Mouse (Mus musculus) neural tube, embryonic 15.5 days (tissue): ENCODE measurements at regions not wholly inside any gene's neighbourhood (a gene's known extent, or its start where the extent isn't known, plus 50 kb on each side); places are given as distances from the start of the nearest gene placed in this dataset.

Experiments
- ATAC-seq: fragments of 200-750 bp; cut with Nextera tagmentation; 2 replicates; pipeline ENCODE4 v1.8.0; 2017; ENCODE audit warnings: mild to moderate bottlenecking, moderate TSS enrichment, moderate library complexity; ENCODE audit not compliant: low FRiP score
- H3K27ac ChIP-seq: fragments of 300-500 bp; sonication (generic); replicated peaks from 2 replicates; pipeline ENCODE4 v1.5.1; 2015; ENCODE audit warnings: mild to moderate bottlenecking, inconsistent platforms
- H3K27me3 ChIP-seq: fragments of 300-500 bp; sonication (generic); replicated peaks from 2 replicates; pipeline ENCODE4 v1.6.1; 2015; ENCODE audit warnings: inconsistent platforms
- H3K36me3 ChIP-seq: fragments of 300-500 bp; sonication (generic); 2 replicates; pipeline ENCODE4 v1.6.1; 2015; ENCODE audit warnings: inconsistent platforms
- H3K4me1 ChIP-seq: fragments of 300-500 bp; sonication (generic); 2 replicates; pipeline ENCODE4 v1.6.1; 2015; ENCODE audit warnings: inconsistent platforms
- H3K4me2 ChIP-seq: fragments of 300-500 bp; sonication (generic); 2 replicates; pipeline ENCODE4 v1.6.1; 2015; ENCODE audit warnings: inconsistent platforms, mild to moderate bottlenecking, moderate library complexity
- H3K4me3 ChIP-seq: fragments of 300-500 bp; sonication (generic); replicated peaks from 2 replicates; pipeline ENCODE4 v1.5.1; 2015; ENCODE audit warnings: mild to moderate bottlenecking, inconsistent platforms
- H3K9ac ChIP-seq: fragments of 300-500 bp; sonication (generic); replicated peaks from 2 replicates; pipeline ENCODE4 v1.6.1; 2015; ENCODE audit warnings: mild to moderate bottlenecking, inconsistent platforms
- H3K9me3 ChIP-seq: fragments of 300-500 bp; sonication (generic); replicated peaks from 2 replicates; pipeline ENCODE4 v1.6.1; 2016; ENCODE audit warnings: inconsistent platforms
- WGBS: fragments of 180-500 bp; shearing (Covaris S2); methylation state at CpG from one replicate; pipeline ENCODE4 v1.1.7; 2015; ENCODE audit warnings: mixed read lengths; 5-methylcytosine and 5-hydroxymethylcytosine counted together

DNA sequence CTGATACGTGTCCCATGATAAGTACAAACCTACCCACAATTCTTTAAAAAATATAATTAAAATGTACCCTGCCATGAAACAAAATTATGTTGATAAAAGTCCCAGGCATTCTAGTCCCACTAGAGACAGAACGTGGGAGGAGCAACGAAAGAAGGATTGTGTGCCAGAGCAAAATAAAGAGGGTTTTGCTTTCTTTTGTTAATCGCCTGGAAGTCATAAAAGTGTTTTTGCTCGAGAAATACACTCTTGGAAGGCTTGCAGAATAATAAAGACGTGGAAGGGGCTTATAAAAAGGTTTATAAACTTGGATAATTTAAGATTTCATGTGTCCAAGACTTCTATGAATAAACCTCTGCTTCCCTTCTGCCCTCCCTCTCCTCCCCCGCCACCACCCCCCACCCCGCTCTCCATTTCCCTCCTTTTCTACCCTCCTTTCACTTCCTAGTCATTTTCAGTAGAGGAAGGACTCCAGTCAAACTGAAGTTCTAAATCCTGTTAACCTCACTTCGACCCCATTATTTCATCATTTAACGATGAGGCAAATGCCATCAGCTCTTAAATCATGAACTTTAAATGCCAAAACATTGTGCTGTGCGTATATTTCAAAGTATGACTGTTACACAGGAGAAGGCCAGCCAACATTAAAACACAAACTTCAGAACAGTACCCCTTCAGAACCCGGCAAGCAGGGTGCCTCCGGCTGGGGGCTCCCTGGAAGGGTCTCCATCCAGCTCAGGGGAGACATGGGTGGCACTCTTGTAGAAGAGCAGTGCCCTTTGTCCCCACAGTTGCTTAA lies 54.8 kb upstream of the Cep85l start:
- H3K4me1 ChIP-seq: peaks cover 19% of the 10 kb centered on the region
- H3K4me3 ChIP-seq: no peak overlapping the region
- H3K9me3 ChIP-seq: no peaks in the 10 kb centered on the region
- no peak overlapping the region for H3K4me2 ChIP-seq
- H3K36me3 ChIP-seq: no peaks in the 10 kb centered on the region
- H3K27ac ChIP-seq: peak overlapping the region; percentile 30
- 0 out of 2 replicates have a peak, but pooled peaks have one; percentile 16 for ATAC-seq
- WGBS: 58% methylated on average over 13 of the region's 13 CpGs
- no peaks in the 10 kb centered on the region for H3K27me3 ChIP-seq
- no peak overlapping the region for H3K9ac ChIP-seq

DNA sequence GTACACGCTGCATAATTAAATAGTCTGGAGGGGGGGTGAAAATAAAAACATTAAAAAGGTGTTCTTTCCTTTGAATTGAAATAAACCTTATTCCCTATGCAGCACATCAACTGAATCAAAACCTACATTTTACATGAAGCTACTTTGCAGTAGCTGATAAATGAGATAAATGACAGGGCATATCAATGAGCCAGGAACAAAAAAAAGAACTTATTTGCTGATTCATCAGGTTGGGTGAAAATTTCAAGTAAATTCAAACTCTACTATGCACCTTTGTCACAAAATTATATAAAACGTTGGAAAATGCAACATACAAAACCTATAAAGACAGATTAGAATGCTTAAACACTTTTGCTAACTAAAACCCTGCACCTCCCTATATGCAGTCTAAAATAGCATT lies 53.0 kb upstream of the Cep85l start:
- no peak overlapping the region for H3K4me3 ChIP-seq
- H3K4me2 ChIP-seq: no peak overlapping the region
- H3K4me1 ChIP-seq: peaks cover 27% of the 10 kb centered on the region
- H3K27me3 ChIP-seq: no peaks in the 10 kb centered on the region
- no peaks in the 10 kb centered on the region for H3K36me3 ChIP-seq
- H3K27ac ChIP-seq: no peak overlapping the region
- H3K9me3 ChIP-seq: no peaks in the 10 kb centered on the region
- 84% methylated on average over 2 of the region's 2 CpGs for WGBS
- ATAC-seq: no peak
- H3K9ac ChIP-seq: no peak overlapping the region

- 41% methylated on average over 7 of the region's 7 CpGs for WGBS
These were observed 50.0 kb upstream of the Cep85l start for GRCm38 (mm10) chr10:53429539-53430344.

More at GRCm38 (mm10) chr10:53429539-53430344, 50.0 kb upstream of the Cep85l start:
- Histone ChIP-seq H3K36me3 (no peaks in the 10 kb centered on the region), H3K9ac (no peak overlapping the region), H3K4me1 (peaks cover 17% of the 10 kb centered on the region), H3K4me2 (no peak overlapping the region), H3K9me3 (no peaks in the 10 kb centered on the region), H3K4me3 (no peak overlapping the region), H3K27ac (peak overlapping the region; percentile 54), H3K27me3 (no peaks in the 10 kb centered on the region)
- ATAC-seq: peak; percentile 6; the same call in 1 of the 2 replicates
